Mouse (Mus musculus) C2C12 (cell line): ENCODE measurements around the gene Gm21188. TPM values are rescaled to one million over a fixed set of nuclear protein-coding genes. Genes with fewer than 3 reads are reported as not detected.
"Not testable (repeated sequence)": the region's sequence is repeated elsewhere in the genome, so short reads cannot be mapped to it uniquely, and the experiment has no call there.

ENCODE experiments used
- H3K27me3 ChIP-seq: one replicate; pipeline ENCODE4 v1.6.1; 2011; ENCODE audit not compliant: control insufficient read depth, insufficient read depth, insufficient read length
- H3K36me3 ChIP-seq: one replicate; pipeline ENCODE4 v1.6.1; 2011; ENCODE audit not compliant: control insufficient read depth, insufficient read depth
- H3K4me3 ChIP-seq: one replicate; pipeline ENCODE4 v1.5.1; 2011; ENCODE audit warnings: mild to moderate bottlenecking, control low read depth; ENCODE audit not compliant: poor library complexity, insufficient read depth, severe bottlenecking
- H3K79me2 ChIP-seq: one replicate; pipeline ENCODE4 v1.6.1; 2011; ENCODE audit not compliant: control insufficient read depth, insufficient read depth
- H3K79me3 ChIP-seq: one replicate; pipeline ENCODE4 v1.6.1; 2011; ENCODE audit warnings: low read depth, control low read depth
- H3ac ChIP-seq: one replicate; pipeline ENCODE3; 2011; ENCODE audit warnings: low read depth; ENCODE audit not compliant: control insufficient read depth, insufficient read length
- polyA plus RNA-seq: library from polyadenylated mRNA; unstranded; fragments of >200 nt; fragmentation: generic; extraction: Trizol; gene quantifications from one replicate; pipeline ENCODE4 v1.2.1, GENCODE M21; 2012; ENCODE audit warnings: missing spikeins

Gm21188 gene
- polyA plus RNA-seq, 1 experiment = not detected

- H3K36me3 ChIP-seq, H3K79me2 ChIP-seq, H3K4me3 ChIP-seq, H3ac ChIP-seq, H3K79me3 ChIP-seq, H3K27me3 ChIP-seq: not testable (repeated sequence)
Measured at GRCm38 (mm10) chr13:120025576-120025975, 26.4 kb downstream of the Gm21188 start.

GRCm38 (mm10) chr13:120025004-120025403, 27.0 kb downstream of the Gm21188 start:
- H3K36me3 ChIP-seq, H3ac ChIP-seq: not testable (repeated sequence)

DNA sequence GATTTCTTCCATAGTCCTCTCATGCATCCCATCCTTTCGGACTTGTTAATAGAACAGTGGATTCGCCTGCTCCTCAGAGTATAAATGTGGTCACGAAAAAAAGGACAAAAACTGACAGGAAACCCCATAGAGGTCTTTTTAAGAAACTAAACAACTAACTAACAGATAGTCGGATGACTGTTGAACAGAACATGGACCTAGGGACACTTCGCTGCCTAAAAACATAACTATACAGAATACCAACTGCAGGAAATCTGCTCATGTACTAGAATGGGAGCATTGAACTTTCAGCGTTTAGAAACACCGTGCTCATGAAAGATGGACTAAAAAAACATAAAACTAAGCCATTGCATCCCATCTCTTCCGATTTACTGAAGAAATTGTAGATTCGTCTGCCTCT, 27.4 kb downstream of the Gm21188 start:
- H3K36me3 ChIP-seq, H3K79me2 ChIP-seq, H3K27me3 ChIP-seq, H3K4me3 ChIP-seq, H3K79me3 ChIP-seq, H3ac ChIP-seq: not testable (repeated sequence)

More at GRCm38 (mm10) chr13:120025004-120025403, 27.0 kb downstream of the Gm21188 start:
- H3K27me3 ChIP-seq, H3K79me2 ChIP-seq, H3K4me3 ChIP-seq, H3K79me3 ChIP-seq: not testable (repeated sequence)

GRCm38 (mm10) chr13:120021477-120021876, 30.5 kb downstream of the Gm21188 start:
- not testable (repeated sequence) for H3K36me3 ChIP-seq, H3K79me3 ChIP-seq, H3K79me2 ChIP-seq, H3K27me3 ChIP-seq, H3ac ChIP-seq, H3K4me3 ChIP-seq

DNA sequence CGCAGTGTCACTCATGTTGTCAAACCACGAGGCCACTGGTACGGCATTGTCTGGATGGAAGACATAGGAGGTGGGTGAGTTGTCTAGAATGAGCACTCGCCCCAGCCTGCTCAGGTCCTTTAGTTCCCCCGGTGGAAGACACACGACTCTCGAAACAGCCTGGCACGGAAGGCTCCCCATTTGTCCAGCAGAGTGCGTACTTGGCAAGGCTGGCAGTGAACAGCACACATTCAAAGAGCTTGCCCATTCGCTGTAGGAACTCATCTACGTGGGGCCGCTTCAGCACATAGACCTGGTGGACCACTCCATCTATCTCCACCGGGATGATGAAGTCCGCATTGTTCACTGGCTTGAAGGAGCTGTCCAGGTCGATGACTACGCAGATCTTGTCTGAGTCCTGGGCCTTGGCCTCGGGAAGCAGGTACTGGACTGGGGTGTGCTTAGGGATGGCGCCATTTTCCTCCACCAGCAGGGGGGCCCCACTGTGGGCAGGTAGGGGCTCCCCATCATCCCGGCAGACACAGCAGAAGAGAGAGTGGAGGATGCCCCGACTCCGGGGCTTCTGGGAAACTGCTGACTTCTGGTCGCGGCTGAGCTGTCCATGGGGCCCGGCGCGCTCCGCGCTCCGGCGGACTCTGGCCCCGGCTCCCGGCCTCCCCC, 36.5 kb downstream of the Gm21188 start:
- not testable (repeated sequence) for H3K36me3 ChIP-seq, H3ac ChIP-seq, H3K79me2 ChIP-seq

DNA sequence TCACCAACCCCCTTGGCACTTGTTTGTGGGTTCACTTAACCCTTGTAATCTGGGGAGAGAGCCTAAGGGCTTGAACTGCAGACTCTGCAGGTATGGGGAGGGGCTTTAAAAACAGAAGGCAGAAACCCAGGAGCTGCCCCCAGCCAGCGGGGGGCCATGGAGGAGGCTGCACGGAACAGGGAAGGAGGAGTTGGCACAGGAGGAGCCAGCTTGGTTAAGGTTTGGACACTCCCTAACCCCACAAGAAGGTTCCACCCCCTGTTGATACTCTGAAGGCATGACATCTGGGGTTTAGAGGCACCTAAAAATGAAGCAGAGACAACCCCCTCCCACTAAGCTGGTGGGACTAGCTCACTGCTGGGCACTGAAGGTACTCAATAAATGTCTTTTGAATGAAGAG, 38.0 kb downstream of the Gm21188 start:
- H3K79me2 ChIP-seq, H3K36me3 ChIP-seq, H3K79me3 ChIP-seq, H3K27me3 ChIP-seq, H3K4me3 ChIP-seq, H3ac ChIP-seq: not testable (repeated sequence)

More for the DNA sequence above, 36.5 kb downstream of the Gm21188 start:
- not testable (repeated sequence) for H3K79me3 ChIP-seq, H3K27me3 ChIP-seq, H3K4me3 ChIP-seq

DNA sequence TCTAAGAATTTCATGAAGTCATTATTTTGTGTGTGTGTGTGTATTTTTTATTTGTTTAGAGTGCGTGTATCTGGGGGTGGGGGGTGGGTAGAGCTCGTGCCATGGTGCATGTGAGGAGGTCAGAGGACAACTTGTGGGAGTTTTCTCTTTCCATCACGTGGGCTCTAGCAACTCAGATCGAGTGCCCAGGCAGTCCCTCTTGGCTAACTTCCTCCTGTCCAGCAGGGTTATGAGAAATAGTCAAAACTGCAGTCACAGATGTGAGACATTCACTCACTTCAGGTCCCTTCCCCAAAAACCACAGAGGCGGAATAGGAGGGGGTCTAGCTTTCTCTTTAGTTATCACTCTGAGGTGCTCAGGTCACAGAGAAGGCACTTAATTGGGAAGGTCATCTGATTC, 38.5 kb downstream of the Gm21188 start:
- not testable (repeated sequence) for H3K36me3 ChIP-seq, H3ac ChIP-seq, H3K79me3 ChIP-seq, H3K4me3 ChIP-seq, H3K79me2 ChIP-seq, H3K27me3 ChIP-seq

GRCm38 (mm10) chr13:120010068-120010467, 41.9 kb downstream of the Gm21188 start:
- not testable (repeated sequence) for H3K79me2 ChIP-seq, H3K36me3 ChIP-seq, H3K27me3 ChIP-seq, H3ac ChIP-seq, H3K79me3 ChIP-seq, H3K4me3 ChIP-seq

DNA sequence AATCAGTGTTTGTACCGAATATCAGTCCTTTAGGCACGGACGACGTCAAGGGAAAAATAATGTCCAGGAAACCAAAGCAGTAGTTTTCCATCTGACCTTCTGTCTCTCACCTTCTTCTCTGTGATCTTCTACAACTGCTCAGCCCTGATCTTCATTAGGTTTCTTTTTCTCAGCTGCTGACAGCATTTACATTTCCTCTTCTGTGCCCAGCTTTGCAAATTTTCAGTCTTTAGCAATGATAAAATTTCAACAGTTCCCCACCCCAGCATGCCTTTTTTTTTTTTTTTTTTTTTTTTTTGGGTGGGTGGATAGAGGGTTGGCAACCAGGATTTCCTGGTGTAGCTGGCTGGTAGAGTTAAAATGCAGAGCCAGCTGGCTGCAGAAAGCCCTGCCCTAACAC, 52.8 kb downstream of the Gm21188 start:
- H3K36me3 ChIP-seq, H3K27me3 ChIP-seq, H3K79me3 ChIP-seq, H3K79me2 ChIP-seq, H3ac ChIP-seq, H3K4me3 ChIP-seq: not testable (repeated sequence)

DNA sequence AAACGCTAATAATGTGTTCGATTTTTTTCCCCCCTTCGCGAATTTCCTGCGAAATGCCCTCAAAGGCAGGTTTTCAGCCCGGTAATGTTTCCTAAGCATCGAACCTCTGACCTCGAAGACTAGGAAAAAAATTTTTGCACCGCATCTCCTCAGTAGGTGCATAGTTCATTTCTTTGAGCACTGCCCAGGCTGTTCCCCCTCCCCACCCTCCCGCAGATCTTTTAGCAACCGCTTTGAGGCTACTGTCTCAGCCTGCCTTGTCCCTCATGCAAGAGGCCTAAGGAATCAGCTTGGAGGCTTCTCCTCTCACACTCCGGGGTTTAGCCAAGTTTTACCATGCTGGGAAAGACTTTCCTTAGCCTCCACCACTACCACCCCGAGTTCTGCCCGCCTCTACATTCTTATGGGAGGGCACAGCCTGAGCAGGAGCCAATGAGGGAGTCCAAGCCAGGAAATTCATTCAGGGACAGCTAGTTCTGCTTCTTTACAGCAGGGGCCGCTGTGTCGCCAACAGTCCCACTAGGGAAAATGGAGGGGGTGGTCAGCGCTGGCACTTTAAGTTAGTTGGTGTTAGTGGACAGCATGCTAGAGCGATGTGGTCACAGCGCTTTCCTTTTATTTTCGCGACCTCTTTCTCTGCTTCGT, 53.4 kb downstream of the Gm21188 start:
- H3K79me2 ChIP-seq, H3ac ChIP-seq, H3K79me3 ChIP-seq, H3K4me3 ChIP-seq, H3K36me3 ChIP-seq, H3K27me3 ChIP-seq: not testable (repeated sequence)

GRCm38 (mm10) chr13:119991917-119992496, 60.0 kb downstream of the Gm21188 start:
- not testable (repeated sequence) for H3K36me3 ChIP-seq, H3K79me3 ChIP-seq, H3K27me3 ChIP-seq

DNA sequence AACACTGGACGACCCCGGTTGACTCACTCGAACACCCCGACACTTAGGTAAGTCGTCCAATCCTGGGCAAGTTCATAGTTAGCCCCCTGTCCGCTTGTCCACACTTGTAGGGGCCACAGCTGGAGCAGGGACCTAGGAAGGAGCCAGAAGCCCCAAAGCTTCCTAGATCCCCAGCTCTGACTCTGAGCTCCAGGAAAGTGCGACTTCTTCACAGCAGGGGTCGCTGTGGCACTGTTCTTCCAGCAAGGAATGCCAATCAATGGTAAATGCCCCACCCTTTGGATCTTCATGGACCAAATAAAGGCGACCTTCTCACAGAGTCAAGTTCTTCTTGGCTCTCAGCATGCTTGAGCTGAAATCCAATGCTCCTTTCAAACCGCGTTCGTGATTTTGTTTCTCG, 60.7 kb downstream of the Gm21188 start:
- H3K4me3 ChIP-seq, H3K79me2 ChIP-seq, H3K36me3 ChIP-seq, H3K27me3 ChIP-seq, H3K79me3 ChIP-seq, H3ac ChIP-seq: not testable (repeated sequence)

More at GRCm38 (mm10) chr13:119991917-119992496, 60.0 kb downstream of the Gm21188 start:
- H3ac ChIP-seq, H3K79me2 ChIP-seq, H3K4me3 ChIP-seq: not testable (repeated sequence)
